Mouse (Mus musculus): ENCODE data around the gene 9430097D07Rik.

Gene 9430097D07Rik

DNA sequence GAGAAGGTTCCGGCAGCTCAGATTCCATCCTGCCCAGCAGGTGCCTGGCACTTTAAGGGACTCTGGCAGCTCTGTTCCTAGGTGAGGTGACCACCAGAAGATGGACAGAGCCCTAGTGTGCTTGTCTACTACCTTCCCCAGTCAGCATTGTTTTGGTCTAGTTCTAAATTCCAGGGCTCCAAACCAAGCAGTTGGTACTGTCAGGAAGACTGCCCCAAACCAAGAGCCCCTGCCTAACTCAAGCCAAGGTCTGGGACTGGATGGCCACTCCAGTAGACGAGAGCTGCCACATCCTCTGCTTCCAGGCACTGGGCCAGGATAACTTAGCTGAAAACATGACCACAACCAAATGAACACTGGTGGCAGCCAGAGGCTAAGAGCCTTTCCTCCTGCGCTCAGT is 6.5 kb downstream of the 9430097D07Rik start:
- in situ Hi-C loops (cut with MboI, MseI), result loop anchor here (5.0 kb wide), 2 partner anchors 82 to 167 kb away; no protein-coding TSS in a partner anchor

DNA sequence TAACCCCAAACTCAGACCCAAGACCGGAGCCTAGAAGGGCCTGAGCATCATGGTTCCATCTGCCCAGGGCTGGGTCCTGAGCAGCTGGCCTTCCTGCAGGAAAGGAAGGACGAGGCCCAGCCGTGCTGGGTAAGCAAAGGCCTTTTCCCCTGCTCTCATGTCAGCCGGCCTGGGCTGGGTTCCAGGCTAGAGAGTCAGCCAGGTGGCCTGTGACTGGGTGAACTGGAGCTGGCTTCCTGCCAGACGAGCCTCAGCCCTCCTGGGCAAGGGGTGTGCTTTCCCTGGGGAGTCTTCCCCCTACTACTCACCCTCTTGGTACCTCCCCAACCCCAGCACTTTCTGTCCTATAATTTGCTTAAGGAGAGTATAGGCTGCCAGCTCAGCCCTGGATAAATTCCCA is 7.3 kb downstream of the 9430097D07Rik start:
- in situ Hi-C loops (cut with MboI, MseI), result loop anchor here (5.0 kb wide), 2 partner anchors 81 to 166 kb away; no protein-coding TSS in a partner anchor

DNA sequence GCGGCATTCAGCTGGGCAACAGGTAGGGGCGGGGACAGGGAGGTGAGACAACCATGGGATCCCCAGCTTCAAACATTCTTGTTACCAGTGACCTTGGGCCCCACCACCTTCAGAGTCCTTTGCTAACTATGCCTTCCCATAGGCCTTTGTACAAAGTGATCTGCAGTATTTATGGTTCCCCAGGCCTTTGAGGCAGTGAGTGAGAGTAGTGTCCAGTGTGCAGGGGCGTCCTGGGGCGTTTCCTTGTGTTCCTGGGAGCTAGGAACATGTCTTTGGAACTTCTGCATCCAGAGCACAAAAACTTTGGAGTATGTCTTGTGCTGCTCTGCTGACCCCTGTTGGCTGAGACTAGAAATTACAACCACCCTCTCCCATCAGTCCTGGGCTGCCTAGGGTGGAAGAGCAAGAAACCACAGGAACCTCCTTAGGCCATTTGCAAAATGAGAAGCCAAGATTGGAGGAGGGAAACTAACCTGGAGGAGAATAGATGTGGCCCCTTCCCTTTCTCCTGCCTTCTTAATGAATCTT is 8.9 kb downstream of the 9430097D07Rik start:
- in situ Hi-C loops (cut with MboI, MseI), result loop anchor here (5.0 kb wide), 2 partner anchors 79 to 164 kb away; no protein-coding TSS in a partner anchor

GRCm38 (mm10) chr2:32559570-32559969 is 15.9 kb downstream of the 9430097D07Rik start:
- in situ Hi-C loops (cut with MboI, MseI), result no loop called here

GRCm38 (mm10) chr2:32556019-32556418 is 19.5 kb downstream of the 9430097D07Rik start:
- in situ Hi-C loops (cut with MboI, MseI), result no loop called here

- in situ Hi-C loops (cut with MboI, MseI), result no loop called here
Measured at GRCm38 (mm10) chr2:32555484-32555883, 20.0 kb downstream of the 9430097D07Rik start.

DNA sequence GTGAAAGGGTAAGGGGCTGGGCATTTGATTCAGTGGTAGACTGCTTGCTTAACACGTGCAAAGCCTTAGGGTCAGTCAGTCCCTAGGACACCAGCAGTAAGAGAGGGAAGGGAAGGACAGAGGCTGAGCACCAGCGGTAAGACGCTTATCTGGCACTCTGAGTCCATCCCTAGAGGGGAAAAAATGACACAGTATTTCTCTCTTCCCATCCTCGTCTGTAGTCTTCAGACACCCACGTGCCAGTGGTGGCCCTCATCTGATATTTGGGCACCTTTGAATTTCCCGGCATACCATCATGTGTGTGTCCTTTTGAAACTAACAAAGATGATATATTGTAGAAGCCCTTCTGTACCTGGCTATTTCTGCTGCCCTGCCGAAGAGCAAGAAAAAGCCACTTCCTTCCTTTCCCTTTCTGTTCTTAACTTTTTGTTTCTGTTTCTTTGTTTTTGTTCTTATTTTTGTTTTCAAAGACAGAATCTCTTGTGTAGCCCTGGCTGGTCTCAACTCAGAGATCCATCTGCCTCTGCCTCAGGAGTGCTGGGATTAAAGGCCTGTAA is 21.8 kb downstream of the 9430097D07Rik start:
- in situ Hi-C loops (cut with MboI, MseI), result no loop called here

DNA sequence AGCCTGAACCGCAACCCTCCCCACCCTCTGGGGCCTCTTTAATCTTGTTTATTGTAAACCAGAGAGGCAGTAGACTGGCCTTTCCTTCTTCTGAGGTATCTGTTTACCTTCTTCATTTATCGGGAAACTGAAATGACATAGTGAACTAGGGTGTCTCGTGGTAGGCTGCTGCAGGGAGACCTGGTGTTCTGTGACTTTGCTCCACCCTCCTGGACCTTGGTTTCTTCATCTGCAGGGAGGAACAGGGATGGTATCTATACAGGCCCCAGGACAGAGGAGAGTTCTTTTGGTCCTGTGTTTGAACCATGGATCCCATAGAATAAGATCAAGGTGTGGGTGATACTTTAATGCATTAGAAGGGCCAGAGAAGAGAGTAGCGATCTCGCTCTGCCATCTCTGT is 24.2 kb downstream of the 9430097D07Rik start:
- in situ Hi-C loops (cut with MboI, MseI), result no loop called here

DNA sequence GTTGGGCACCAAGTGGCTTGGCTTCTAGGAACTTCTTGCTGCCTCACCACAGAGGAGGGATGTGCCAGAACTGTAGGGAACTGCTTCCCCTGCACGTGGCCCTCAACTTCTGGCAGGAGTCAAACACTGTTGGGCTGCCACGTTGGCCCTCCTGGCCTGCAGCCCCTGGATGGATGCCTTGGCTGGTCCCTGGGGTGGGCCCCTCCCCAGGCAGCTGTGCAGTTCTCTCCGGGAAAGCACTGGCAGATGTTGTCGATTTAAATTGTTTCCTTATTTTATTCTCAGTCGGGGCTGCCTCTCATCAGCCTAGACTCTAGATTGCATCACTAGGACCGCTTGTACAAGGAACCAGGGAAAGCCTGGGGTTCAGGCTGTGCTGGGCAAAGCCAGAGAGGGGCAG is 25.7 kb downstream of the 9430097D07Rik start:
- in situ Hi-C loops (cut with MboI, MseI), result loop anchor here in 1 of 2 experiments (5.0 kb wide), 1 partner anchor 57 kb away; no protein-coding TSS in a partner anchor

GRCm38 (mm10) chr2:32549171-32549570 is 26.3 kb downstream of the 9430097D07Rik start:
- in situ Hi-C loops (cut with MboI, MseI), result loop anchor here in 1 of 2 experiments (5.0 kb wide), 1 partner anchor 57 kb away; no protein-coding TSS in a partner anchor

DNA sequence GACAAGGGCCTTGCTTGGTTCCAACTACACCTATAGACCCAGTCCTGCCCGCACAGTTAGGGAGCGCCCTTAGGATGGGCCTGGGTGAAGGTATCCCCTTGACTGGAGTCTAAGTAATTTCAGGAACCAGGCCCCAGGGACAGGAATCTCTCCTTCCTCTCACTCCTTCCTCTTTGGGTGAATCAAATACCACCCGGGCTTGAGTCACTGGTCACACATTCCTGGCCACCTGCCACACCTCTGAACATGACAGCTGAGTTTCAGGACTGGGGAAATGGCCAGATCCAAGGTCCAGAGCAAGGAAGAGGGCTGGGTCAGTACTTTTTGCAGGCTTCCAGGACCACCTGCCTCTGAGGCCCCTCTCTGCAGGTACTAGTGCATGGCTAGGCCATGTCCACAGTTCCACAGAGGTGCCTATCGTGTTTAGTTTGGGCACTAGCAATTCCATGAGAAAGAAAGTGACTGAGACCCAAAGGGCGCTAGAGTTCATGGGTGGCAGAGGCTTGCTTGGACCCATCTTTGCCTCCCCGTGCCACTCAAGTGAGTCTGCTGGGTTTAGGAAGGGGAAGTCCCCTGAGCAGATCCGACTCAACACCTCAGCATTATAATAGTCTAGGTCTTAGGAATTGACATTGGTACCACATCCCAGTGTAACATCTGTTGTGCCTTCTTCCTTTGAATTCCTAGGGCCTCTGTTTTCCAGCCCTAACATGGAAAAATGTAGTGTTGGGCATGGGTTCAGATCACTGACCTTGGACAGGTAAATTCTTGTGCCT is 27.3 kb downstream of the 9430097D07Rik start:
- in situ Hi-C loops (cut with MboI, MseI), result loop anchor here in 1 of 2 experiments (5.0 kb wide), 1 partner anchor 56 kb away; no protein-coding TSS in a partner anchor

GRCm38 (mm10) chr2:32547380-32547779 is 28.1 kb downstream of the 9430097D07Rik start:
- in situ Hi-C loops (cut with MboI, MseI), result loop anchor here in 1 of 2 experiments (5.0 kb wide), 1 partner anchor 55 kb away; no protein-coding TSS in a partner anchor

- in situ Hi-C loops (cut with MboI, MseI), result loop anchor here in 1 of 2 experiments (5.0 kb wide), 1 partner anchor 55 kb away; no protein-coding TSS in a partner anchor
Measured at GRCm38 (mm10) chr2:32546951-32547350, 28.5 kb downstream of the 9430097D07Rik start.

- in situ Hi-C loops (cut with MboI, MseI), result no loop called here
Measured at GRCm38 (mm10) chr2:32543031-32543449, 32.4 kb downstream of the 9430097D07Rik start.

DNA sequence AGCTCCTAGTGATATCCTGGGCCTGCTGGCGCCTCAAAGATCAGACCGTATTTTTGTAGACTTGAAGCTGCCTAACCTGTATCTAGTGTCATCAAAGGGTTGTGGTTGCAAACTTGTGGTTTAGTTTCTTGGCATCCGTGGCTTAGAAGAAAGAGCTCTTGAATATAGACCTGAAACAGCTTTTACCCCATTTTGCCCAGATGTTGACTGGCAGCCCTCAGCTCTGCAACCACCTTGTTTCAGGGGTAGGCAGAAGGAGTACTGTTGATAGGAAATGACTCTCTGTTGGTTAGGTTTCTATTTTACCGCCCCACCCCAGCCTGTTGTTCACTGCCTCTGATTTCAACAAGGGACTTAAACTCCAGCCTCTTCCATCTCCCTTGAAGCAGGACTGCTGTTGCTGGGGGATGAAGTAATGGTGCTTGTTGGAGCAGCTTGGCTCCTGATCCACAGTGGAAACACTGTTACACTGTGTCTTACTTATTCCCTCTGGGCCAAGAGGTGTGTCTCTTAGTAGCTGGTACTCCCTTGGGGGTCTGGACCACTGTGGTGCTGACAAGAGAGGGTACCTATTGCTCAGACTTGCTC is 33.4 kb downstream of the 9430097D07Rik start:
- in situ Hi-C loops (cut with MboI, MseI), result no loop called here

- in situ Hi-C loops (cut with MboI, MseI), result no loop called here
Measured at GRCm38 (mm10) chr2:32541333-32541908, 34.1 kb downstream of the 9430097D07Rik start.

DNA sequence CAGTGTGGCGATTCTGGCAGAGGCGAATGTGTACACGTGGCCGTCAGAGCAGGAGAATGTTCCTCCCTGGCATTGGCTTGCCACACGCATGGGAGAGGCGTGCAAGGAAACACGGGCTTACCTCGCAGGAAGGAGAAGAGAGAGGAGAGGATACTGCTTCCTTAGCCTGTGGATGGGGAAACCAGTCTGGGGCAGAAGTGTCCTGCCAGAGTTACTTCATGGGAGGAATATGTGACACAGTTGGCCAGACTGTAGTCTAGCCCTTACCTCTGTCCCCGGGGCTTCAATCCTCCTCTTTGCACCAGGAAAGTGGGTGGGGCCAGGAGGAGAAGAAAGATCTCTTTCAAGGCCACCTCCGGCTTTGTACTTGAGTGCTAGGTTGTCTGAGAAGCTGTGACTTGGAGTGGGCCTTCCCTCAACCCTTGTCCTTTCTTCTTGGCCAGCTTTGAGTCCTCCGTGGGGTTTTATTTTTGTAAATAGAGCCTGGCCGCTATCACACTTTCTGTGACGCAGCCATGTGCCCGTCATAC is 36.0 kb downstream of the 9430097D07Rik start:
- in situ Hi-C loops (cut with MboI, MseI), result no loop called here

DNA sequence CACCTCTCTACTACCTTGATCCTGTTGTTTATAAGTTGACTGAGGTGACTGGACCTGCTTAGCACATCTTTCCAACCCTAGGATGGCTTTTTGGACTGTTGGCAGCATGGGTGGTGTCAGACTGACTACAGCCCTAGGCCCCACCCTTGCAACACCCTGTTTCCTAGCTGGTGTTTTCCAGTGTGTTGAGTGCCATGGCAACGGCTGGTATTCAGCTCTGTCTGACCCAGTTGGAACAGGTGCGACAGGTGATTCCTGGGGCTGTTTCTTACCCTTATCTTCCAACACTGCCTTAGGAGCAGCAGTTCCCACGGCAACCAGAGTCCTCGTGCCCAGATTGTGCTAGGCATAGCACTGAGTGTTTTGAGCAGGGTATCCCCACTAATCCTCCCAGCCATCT is 37.0 kb downstream of the 9430097D07Rik start:
- in situ Hi-C loops (cut with MboI, MseI), result no loop called here

GRCm38 (mm10) chr2:32537941-32538340 is 37.5 kb downstream of the 9430097D07Rik start:
- in situ Hi-C loops (cut with MboI, MseI), result no loop called here

DNA sequence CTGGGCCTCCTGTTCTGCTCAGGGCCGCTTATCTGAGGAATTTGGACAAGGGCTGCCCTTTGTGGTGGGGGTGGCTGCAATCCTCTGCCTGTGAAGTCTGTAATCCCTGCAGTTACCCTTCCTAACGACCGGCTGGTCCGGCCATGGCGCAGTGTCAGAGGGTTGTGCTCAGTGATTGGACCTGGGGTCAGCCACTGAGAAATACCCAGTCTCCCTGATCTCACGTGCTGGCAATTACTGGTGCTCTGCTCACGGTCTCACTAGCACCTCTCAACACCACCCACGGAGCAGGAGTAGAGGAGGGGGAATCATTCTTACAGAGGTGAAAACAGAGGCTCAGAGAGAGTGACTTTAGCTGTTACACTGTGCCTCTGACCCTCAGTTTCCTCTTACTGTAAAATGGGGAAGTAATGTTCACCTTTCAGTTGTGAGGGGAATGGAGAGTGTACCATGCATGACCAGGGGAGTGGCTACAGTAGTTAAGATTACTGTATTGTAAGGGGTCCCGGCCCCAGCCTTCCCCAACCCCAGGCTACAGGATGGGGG is 38.1 kb downstream of the 9430097D07Rik start:
- in situ Hi-C loops (cut with MboI, MseI), result no loop called here
